Mouse (Mus musculus) C2C12 (cell line): ENCODE measurements around the gene Pgbd1.

Source experiments
- CEBPB ChIP-seq: IDR thresholded peaks from one replicate; pipeline ENCODE4 v1.6.1; 2011; ENCODE audit warnings: low read depth, mild to moderate bottlenecking, control low read depth, moderate library complexity
- CTCF ChIP-seq: IDR thresholded peaks from one replicate; pipeline ENCODE4 v1.5.1; 2011; ENCODE audit not compliant: control insufficient read depth, insufficient read depth, insufficient read length
- FOSL1 ChIP-seq: IDR thresholded peaks from one replicate; pipeline ENCODE4 v1.8.0; 2011; ENCODE audit warnings: mild to moderate bottlenecking, low read length; ENCODE audit not compliant: poor library complexity, insufficient read depth, severe bottlenecking
- MAX ChIP-seq: IDR thresholded peaks from one replicate; pipeline ENCODE4 v1.6.1; 2011; ENCODE audit warnings: mild to moderate bottlenecking, control low read depth
- MYOD1 ChIP-seq: IDR thresholded peaks from one replicate; pipeline ENCODE4 v1.6.1; 2011; ENCODE audit warnings: low read depth; ENCODE audit not compliant: control insufficient read depth, insufficient read length
- MYOG ChIP-seq: IDR thresholded peaks from one replicate; pipeline ENCODE4 v1.6.1; 2011; ENCODE audit not compliant: control insufficient read depth, insufficient read length; ENCODE audit errors: extremely low read depth
- USF1 ChIP-seq: IDR thresholded peaks from one replicate; pipeline ENCODE4 v1.6.1; 2011; ENCODE audit warnings: low read depth, mild to moderate bottlenecking, control low read depth, moderate library complexity

GRCm38 (mm10) chr13:21418865-21419264 is 22.0 kb downstream of the Pgbd1 start:
- TF ChIP-seq CTCF (no peak), MYOD1 (peak; percentile 36), USF1 (no peak), CEBPB (no peak), MAX (no peak), MYOG (no peak), FOSL1 (no peak)
